Mouse (Mus musculus) hindbrain, embryonic 11.5 days (tissue): ENCODE results near the gene Lsm7. TPM values are rescaled to one million over a fixed set of nuclear protein-coding genes. Genes with fewer than 3 reads are reported as not detected.
"Not testable (repeated sequence)": the region's sequence is repeated elsewhere in the genome, so short reads cannot be mapped to it uniquely, and the experiment has no call there.

ENCODE experiments used
- ATAC-seq: fragments of 200-750 bp; cut with Nextera tagmentation; 2 replicates; pipeline ENCODE4 v1.8.0; 2017; ENCODE audit warnings: mild to moderate bottlenecking, moderate TSS enrichment, moderate library complexity; ENCODE audit not compliant: low FRiP score
- DNase-seq: peaks from one replicate; pipeline ENCODE4 v3.0.0-alpha.2; 2015; ENCODE audit warnings: low spot score
- H3K27ac ChIP-seq: fragments of 300-500 bp; sonication (generic); 2 replicates; pipeline ENCODE4 v1.5.1; 2014; ENCODE audit warnings: mild to moderate bottlenecking, low read depth, low read length
- H3K27me3 ChIP-seq: fragments of 300-500 bp; sonication (generic); 2 replicates; pipeline ENCODE4 v1.6.1; 2014; ENCODE audit warnings: mild to moderate bottlenecking, low read length, moderate library complexity, mixed read lengths; ENCODE audit not compliant: control insufficient read depth, insufficient read depth
- H3K36me3 ChIP-seq: fragments of 300-500 bp; sonication (generic); 2 replicates; pipeline ENCODE4 v1.6.1; 2014; ENCODE audit warnings: mild to moderate bottlenecking, low read length, moderate library complexity, mixed read lengths; ENCODE audit not compliant: control insufficient read depth, insufficient read depth
- H3K4me1 ChIP-seq: fragments of 300-500 bp; sonication (generic); replicated peaks from 2 replicates; pipeline ENCODE4 v1.6.1; 2014; ENCODE audit warnings: low read length, mixed read lengths; ENCODE audit not compliant: control insufficient read depth, insufficient read depth
- H3K4me2 ChIP-seq: fragments of 300-500 bp; sonication (generic); replicated peaks from 2 replicates; pipeline ENCODE4 v1.6.1; 2014; ENCODE audit warnings: mild to moderate bottlenecking, low read depth, low read length
- H3K4me3 ChIP-seq: fragments of 300-500 bp; sonication (generic); 2 replicates; pipeline ENCODE4 v1.5.1; 2014; ENCODE audit warnings: low read depth, low read length
- H3K9ac ChIP-seq: fragments of 300-500 bp; sonication (generic); 2 replicates; pipeline ENCODE4 v1.6.1; 2014; ENCODE audit warnings: low read depth, low read length
- H3K9me3 ChIP-seq: fragments of 300-500 bp; sonication (generic); 2 replicates; pipeline ENCODE4 v1.6.1; 2016; ENCODE audit warnings: low read length; ENCODE audit not compliant: control insufficient read depth
- WGBS: fragments of 180-500 bp; shearing (Covaris S2); extraction: QIAGEN DNeasy Blood & Tissue Kit; methylation state at CpG from one replicate; pipeline ENCODE4 v1.1.7; 2014; 5-methylcytosine and 5-hydroxymethylcytosine counted together
- polyA plus RNA-seq: library from polyadenylated mRNA; unstranded; fragments of >200 nt; fragmentation: Nextera tagmentation; extraction: Ambion mirVana; gene quantifications from 2 replicates; pipeline ENCODE4 v1.2.1, GENCODE M21; 2014

The Lsm7 gene
- polyA plus RNA-seq, 1 experiment from 2014 or later: 260 TPM

- Histone ChIP-seq H3K9me3 (no peaks in the 10 kb centered on the region), H3K27me3 (peaks cover 34% of the 10 kb centered on the region), H3K36me3 (no peaks in the 10 kb centered on the region), H3K4me3 (no peak overlapping the region), H3K27ac (no peak overlapping the region), H3K9ac (no peak overlapping the region), H3K4me2 (no peak overlapping the region), H3K4me1 (peaks cover 3% of the 10 kb centered on the region)
- 53% methylated on average over 7 of the region's 7 CpGs for WGBS
- no peak for ATAC-seq
- no peak for DNase-seq
Observed at GRCm38 (mm10) chr10:80836949-80837379, 18.0 kb downstream of the Lsm7 start.

- H3K4me1 ChIP-seq: peaks cover 5% of the 10 kb centered on the region
- H3K27ac ChIP-seq: no peak overlapping the region
- 0 out of 2 replicates have a peak overlapping the region, but pooled peaks have one; percentile 17 for H3K4me2 ChIP-seq
- no peak overlapping the region for H3K4me3 ChIP-seq
- ATAC-seq (no peak), DNase-seq (no peak)
- H3K9ac ChIP-seq: no peak overlapping the region
- H3K36me3 ChIP-seq: no peaks in the 10 kb centered on the region
- WGBS: 49% methylated on average over 30 of the region's 30 CpGs
- no peaks in the 10 kb centered on the region for H3K9me3 ChIP-seq
- peaks cover 31% of the 10 kb centered on the region for H3K27me3 ChIP-seq
Observed at GRCm38 (mm10) chr10:80835617-80836016, 19.4 kb downstream of the Lsm7 start.

- Histone ChIP-seq H3K9ac (no peak overlapping the region), H3K4me1 (peaks cover 13% of the 10 kb centered on the region), H3K4me3 (no peak overlapping the region), H3K36me3 (no peaks in the 10 kb centered on the region), H3K9me3 (no peaks in the 10 kb centered on the region), H3K4me2 (no peak overlapping the region), H3K27me3 (peaks cover 31% of the 10 kb centered on the region), H3K27ac (no peak overlapping the region)
- ATAC-seq: no peak
- no peak for DNase-seq
- WGBS: 57% methylated on average over 7 of the region's 7 CpGs
Observed at GRCm38 (mm10) chr10:80832818-80833217, 22.2 kb downstream of the Lsm7 start.

- Histone ChIP-seq H3K27ac (no peak overlapping the region), H3K36me3 (no peaks in the 10 kb centered on the region), H3K4me3 (no peak overlapping the region), H3K9me3 (no peaks in the 10 kb centered on the region), H3K4me1 (peaks cover 15% of the 10 kb centered on the region), H3K4me2 (no peak overlapping the region), H3K9ac (no peak overlapping the region), H3K27me3 (peaks cover 23% of the 10 kb centered on the region)
- DNase-seq (peak; percentile 72), ATAC-seq (no peak)
- WGBS: 2% methylated on average over 9 of the region's 9 CpGs
Observed at GRCm38 (mm10) chr10:80831136-80831535, 23.9 kb downstream of the Lsm7 start.

- H3K4me2 ChIP-seq: no peak overlapping the region
- DNase-seq: no peak
- peaks cover 8% of the 10 kb centered on the region for H3K27me3 ChIP-seq
- H3K4me1 ChIP-seq: peaks cover 15% of the 10 kb centered on the region; the same call in 1 of the 2 replicates
- no peaks in the 10 kb centered on the region for H3K9me3 ChIP-seq
- WGBS: 53% methylated on average over 1 of the region's 1 CpGs
- H3K4me3 ChIP-seq: no peak overlapping the region
- no peaks in the 10 kb centered on the region for H3K36me3 ChIP-seq
- no peak overlapping the region for H3K9ac ChIP-seq
- no peak for ATAC-seq
- no peak overlapping the region for H3K27ac ChIP-seq
Observed at GRCm38 (mm10) chr10:80829359-80830278, 25.4 kb downstream of the Lsm7 start.

GRCm38 (mm10) chr10:80828587-80828986, 26.4 kb downstream of the Lsm7 start:
- H3K9ac ChIP-seq, H3K27ac ChIP-seq, ATAC-seq, DNase-seq, H3K27me3 ChIP-seq, H3K36me3 ChIP-seq, H3K4me3 ChIP-seq, H3K9me3 ChIP-seq, H3K4me2 ChIP-seq: not testable (repeated sequence)
- 85% methylated on average over 7 of the region's 9 CpGs for WGBS
- peaks cover 15% of the 10 kb centered on the region; the same call in 1 of the 2 replicates for H3K4me1 ChIP-seq

GRCm38 (mm10) chr10:80827870-80828420, 27.1 kb downstream of the Lsm7 start:
- no peaks in the 10 kb centered on the region for H3K9me3 ChIP-seq
- peak overlapping the region; percentile 81 for H3K4me2 ChIP-seq
- 87% methylated on average over 10 of the region's 10 CpGs for WGBS
- H3K4me3 ChIP-seq: peak overlapping the region; percentile 88
- no peak overlapping the region for H3K27ac ChIP-seq
- no peaks in the 10 kb centered on the region for H3K36me3 ChIP-seq
- H3K27me3 ChIP-seq: no peaks in the 10 kb centered on the region
- peaks cover 15% of the 10 kb centered on the region; the same call in 1 of the 2 replicates for H3K4me1 ChIP-seq
- peak overlapping the region; percentile 89; the same call in 1 of the 2 replicates for H3K9ac ChIP-seq
- ATAC-seq (no peak), DNase-seq (no peak)

GRCm38 (mm10) chr10:80827063-80827869, 27.7 kb downstream of the Lsm7 start:
- peaks cover 12% of the 10 kb centered on the region; the same call in 1 of the 2 replicates for H3K4me1 ChIP-seq
- WGBS: 11% methylated on average over 27 of the region's 29 CpGs
- ATAC-seq: no peak

More at GRCm38 (mm10) chr10:80827063-80827869, 27.7 kb downstream of the Lsm7 start:
- no peaks in the 10 kb centered on the region for H3K9me3 ChIP-seq
- DNase-seq: no peak
- peak overlapping the region; percentile 89 for H3K9ac ChIP-seq
- peak overlapping the region; percentile 80; the same call in 1 of the 2 replicates for H3K27ac ChIP-seq
- H3K36me3 ChIP-seq: no peaks in the 10 kb centered on the region
- peak overlapping the region; percentile 88 for H3K4me3 ChIP-seq
- H3K4me2 ChIP-seq: peak overlapping the region; percentile 81
- H3K27me3 ChIP-seq: no peaks in the 10 kb centered on the region
